Mouse (Mus musculus) liver, embryonic 14.5 days (tissue): Measurements from ENCODE around the gene Inpp5a. TPM values are rescaled to one million over a fixed set of nuclear protein-coding genes. Genes with fewer than 3 reads are reported as not detected.
A peak's percentile ranks its signal among the peaks of the same experiment; 100 is the strongest.

Experiments used
- ATAC-seq: fragments of 200-750 bp; cut with Nextera tagmentation; 2 replicates; pipeline ENCODE4 v1.8.0; 2017; ENCODE audit warnings: moderate number of reproducible peaks, mild to moderate bottlenecking, moderate library complexity; ENCODE audit not compliant: insufficient read depth
- DNase-seq, 3 experiments: peaks; one replicate each; pipeline ENCODE4 v3.0.0-alpha.2; 2012 to 2013; ENCODE audit warnings: low read depth in 3 of 3, low spot score in 3 of 3
- H3K27ac ChIP-seq: fragments of 300-500 bp; sonication (generic); 2 replicates; pipeline ENCODE4 v1.5.1; 2014; ENCODE audit warnings: moderate library complexity, mild to moderate bottlenecking, control low read depth, inconsistent platforms
- H3K27me3 ChIP-seq: fragments of 300-500 bp; sonication (generic); 2 replicates; pipeline ENCODE4 v1.6.1; 2014; ENCODE audit warnings: mild to moderate bottlenecking, low read length, moderate library complexity; ENCODE audit not compliant: control insufficient read depth, insufficient read depth
- H3K36me3 ChIP-seq: fragments of 300-500 bp; sonication (generic); replicated peaks from 2 replicates; pipeline ENCODE4 v1.6.1; 2014; ENCODE audit warnings: low read depth; ENCODE audit not compliant: control insufficient read depth, insufficient read depth
- H3K4me1 ChIP-seq, 2 experiments: fragments of 200-500 bp in 1 of 2; fragments of 300-500 bp in 1 of 2; sonication (generic) in 1 of 2; replicated peaks; 2 replicates each; pipeline ENCODE4 v1.6.1; 2012 to 2014; ENCODE audit warnings: antibody characterized with exemption in 1 of 2, inconsistent platforms in 1 of 2, low read length in 1 of 2; ENCODE audit not compliant: control insufficient read depth in 2 of 2, insufficient read depth in 2 of 2
- H3K4me2 ChIP-seq: fragments of 300-500 bp; sonication (generic); 2 replicates; pipeline ENCODE4 v1.6.1; 2014; ENCODE audit warnings: low read depth, mild to moderate bottlenecking, control low read depth, moderate library complexity
- H3K4me3 ChIP-seq, 2 experiments: fragments of 200-500 bp in 1 of 2; fragments of 300-500 bp in 1 of 2; sonication (generic) in 1 of 2; 2 replicates each; pipeline ENCODE4 v1.5.1; 2012 to 2014; ENCODE audit warnings: low read depth in 2 of 2, low read length in 2 of 2, mild to moderate bottlenecking in 2 of 2, control low read depth in 1 of 2, inconsistent platforms in 1 of 2, moderate library complexity in 1 of 2; ENCODE audit not compliant: insufficient read depth in 1 of 2
- H3K9ac ChIP-seq: fragments of 300-500 bp; sonication (generic); replicated peaks from 2 replicates; pipeline ENCODE4 v1.6.1; 2014; ENCODE audit warnings: mild to moderate bottlenecking, control low read depth, moderate library complexity
- H3K9me3 ChIP-seq: fragments of 300-500 bp; sonication (generic); 2 replicates; pipeline ENCODE4 v1.6.1; 2016; ENCODE audit warnings: low read length, mixed read lengths; ENCODE audit not compliant: control insufficient read depth
- CTCF ChIP-seq: IDR thresholded peaks from 2 replicates; pipeline ENCODE4 v1.5.1; 2016; ENCODE audit warnings: antibody characterized with exemption, low read depth, control low read depth
- EP300 ChIP-seq: IDR thresholded peaks from 2 replicates; pipeline ENCODE4 v1.6.1; 2016; ENCODE audit warnings: antibody characterized with exemption, low read depth
- whole genome bisulfite sequencing: fragments of 180-500 bp; shearing (Covaris S2); extraction: QIAGEN DNeasy Blood & Tissue Kit; methylation state at CpG from one replicate; pipeline ENCODE4 v1.1.7; 2014; ENCODE audit not compliant: insufficient replicate concordance; 5-methylcytosine and 5-hydroxymethylcytosine counted together
- polyA plus RNA-seq, 2 experiments: library from polyadenylated mRNA; depleted of rRNA in 1 of 2; stranded (reverse) in 1 of 2; unstranded in 1 of 2; fragments of >200 nt; fragmentation: Nextera tagmentation in 1 of 2; extraction: Ambion mirVana in 1 of 2; gene quantifications; 2 replicates each; pipeline versions ENCODE4 v1.2.1 to v1.2.3; 2012 to 2014

Gene Inpp5a
- polyA plus RNA-seq, 2 experiments, result 2.4 to 3.5 TPM

DNA sequence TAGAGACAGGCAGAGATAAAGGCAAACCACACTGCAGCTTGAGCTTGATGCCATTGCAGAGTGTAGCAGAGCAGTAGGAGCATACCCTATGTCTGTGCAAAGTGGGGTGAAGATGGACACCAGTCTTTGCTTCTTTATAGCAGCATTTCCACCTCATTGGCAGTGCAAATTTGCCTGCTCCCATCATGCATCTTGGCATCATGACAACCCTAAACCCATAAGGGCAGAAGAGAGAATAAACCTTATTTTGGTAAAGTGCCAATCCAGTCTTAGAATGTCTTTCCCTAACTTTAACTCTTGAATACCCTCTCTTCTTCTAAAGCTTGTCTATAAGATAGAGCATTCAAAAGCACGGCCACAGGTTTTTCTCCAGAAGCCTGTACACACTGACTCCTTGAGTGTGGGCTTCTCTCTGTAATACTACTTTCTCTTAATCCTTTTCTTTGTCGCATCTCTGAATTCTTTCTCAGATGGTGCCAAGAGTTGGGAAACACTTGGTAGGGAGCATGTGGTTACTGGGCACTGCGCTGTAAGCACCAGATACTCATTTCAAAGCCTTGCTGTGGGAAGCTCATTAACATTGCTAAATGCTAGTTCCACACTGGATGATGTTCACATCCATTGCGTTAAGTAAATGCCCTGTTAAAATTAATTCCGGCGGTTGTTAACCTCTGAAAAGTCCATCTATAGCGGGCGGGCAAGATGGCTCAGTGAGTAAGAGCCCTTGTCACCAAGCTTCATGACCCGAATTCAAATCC lies 1.8 kb upstream of the Inpp5a start:
- Histone ChIP-seq H3K4me2 (no peak overlapping the region), H3K9me3 (no peaks in the 10 kb centered on the region), H3K27me3 (no peaks in the 10 kb centered on the region), H3K9ac (no peak overlapping the region), H3K4me1 (peaks cover 3 to 12% of the 10 kb centered on the region in 2 experiments; a peak in 3 of 4 replicates), H3K27ac (no peak overlapping the region), H3K36me3 (no peaks in the 10 kb centered on the region), H3K4me3 (no peak overlapping the region)
- 78% methylated on average over 9 of the region's 9 CpGs for WGBS
- TF ChIP-seq CTCF (no peak), EP300 (no peak)
- DNase-seq (no peak), ATAC-seq (no peak)

DNA sequence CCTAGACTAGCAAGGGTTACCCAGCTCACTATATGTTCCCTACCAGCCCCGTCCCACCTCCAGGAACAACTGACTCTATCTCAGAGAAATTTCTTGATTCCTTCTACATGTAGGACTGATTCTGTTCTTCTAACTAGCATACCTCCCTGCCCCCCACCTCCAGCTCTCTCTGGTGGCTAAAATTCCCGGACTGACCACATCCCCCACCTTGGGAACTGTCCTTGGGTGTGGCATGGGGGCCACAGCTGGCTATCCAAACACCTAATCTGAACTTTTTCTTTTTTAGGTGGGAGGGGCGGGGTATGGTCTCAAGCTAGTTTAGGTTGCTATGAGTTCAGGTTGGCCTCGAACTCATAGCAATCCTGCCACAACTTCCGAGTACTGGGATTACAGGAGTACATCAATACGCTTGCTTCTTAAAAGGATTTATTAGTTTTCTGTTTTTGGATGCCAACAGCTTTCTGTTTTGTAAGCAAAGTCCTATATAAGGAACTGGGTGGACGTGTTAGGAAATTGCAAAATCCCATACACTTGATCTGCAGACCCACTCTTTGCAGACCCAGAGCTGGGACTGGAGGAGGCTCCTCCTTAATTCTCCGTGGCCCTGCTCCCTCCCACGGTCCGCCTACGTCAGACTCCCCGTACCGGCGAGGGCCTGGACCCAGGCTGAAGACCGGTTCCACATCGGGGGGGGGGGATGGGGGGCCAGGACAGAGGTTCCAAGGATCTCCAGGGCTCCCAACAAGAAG lies 814 bp upstream of the Inpp5a start:
- peak overlapping the region; percentile 91 for H3K4me2 ChIP-seq
- H3K27me3 ChIP-seq, result no peaks in the 10 kb centered on the region
- H3K27ac ChIP-seq, result no peak overlapping the region
- H3K9me3 ChIP-seq, result no peaks in the 10 kb centered on the region
- H3K4me1 ChIP-seq, result peaks cover 3 to 12% of the 10 kb centered on the region in 2 experiments; a peak in 3 of 4 replicates
- 14% methylated on average over 16 of the region's 16 CpGs for WGBS
- H3K36me3 ChIP-seq, result no peaks in the 10 kb centered on the region
- H3K4me3 ChIP-seq, result peak overlapping the region; percentile 65 to 73
- peak overlapping the region; percentile 70 for H3K9ac ChIP-seq
- no peak for TF ChIP-seq CTCF
- TF ChIP-seq EP300, result no peak
- DNase-seq (no peak), ATAC-seq (peak; percentile 62)

DNA sequence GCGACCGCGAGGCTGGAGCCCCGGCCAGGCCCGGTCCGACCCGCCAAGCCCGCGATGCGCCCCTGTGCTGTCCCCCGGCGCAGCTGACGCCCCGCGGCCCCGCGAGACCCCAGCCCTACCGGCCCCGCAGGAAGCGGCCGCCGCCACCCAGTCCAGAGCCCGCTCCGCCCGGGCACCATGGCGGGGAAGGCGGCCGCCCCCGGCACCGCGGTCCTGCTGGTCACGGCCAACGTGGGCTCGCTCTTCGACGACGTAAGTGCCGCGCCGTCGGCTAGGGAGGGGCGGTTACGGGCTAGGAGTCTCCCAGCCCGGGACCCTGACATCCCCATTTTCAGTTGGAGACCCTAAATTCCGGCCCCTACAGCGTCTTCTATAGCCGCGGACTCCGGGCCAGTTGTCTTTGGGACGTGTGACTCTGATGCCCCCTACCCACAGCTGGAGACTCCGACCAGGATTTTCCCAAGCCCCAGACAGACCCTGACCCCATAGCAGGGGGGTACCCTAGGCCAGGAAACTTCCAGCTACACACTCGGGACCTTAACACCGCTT lies 378 bp downstream of the Inpp5a start:
- no peaks in the 10 kb centered on the region for H3K9me3 ChIP-seq
- no peak for DNase-seq
- peaks cover 3 to 10% of the 10 kb centered on the region in 2 experiments; a peak in 3 of 4 replicates for H3K4me1 ChIP-seq
- peak overlapping the region; percentile 57 to 73 for H3K4me3 ChIP-seq
- peak overlapping the region; percentile 91 for H3K4me2 ChIP-seq
- peak overlapping the region; percentile 80 for H3K9ac ChIP-seq
- peak; percentile 12 for ATAC-seq
- H3K27ac ChIP-seq, result no peak overlapping the region
- WGBS, result under 1% methylated on average over 53 of the region's 53 CpGs
- H3K27me3 ChIP-seq, result no peaks in the 10 kb centered on the region
- no peak for TF ChIP-seq EP300
- TF ChIP-seq CTCF, result no peak
- H3K36me3 ChIP-seq, result no peaks in the 10 kb centered on the region

DNA sequence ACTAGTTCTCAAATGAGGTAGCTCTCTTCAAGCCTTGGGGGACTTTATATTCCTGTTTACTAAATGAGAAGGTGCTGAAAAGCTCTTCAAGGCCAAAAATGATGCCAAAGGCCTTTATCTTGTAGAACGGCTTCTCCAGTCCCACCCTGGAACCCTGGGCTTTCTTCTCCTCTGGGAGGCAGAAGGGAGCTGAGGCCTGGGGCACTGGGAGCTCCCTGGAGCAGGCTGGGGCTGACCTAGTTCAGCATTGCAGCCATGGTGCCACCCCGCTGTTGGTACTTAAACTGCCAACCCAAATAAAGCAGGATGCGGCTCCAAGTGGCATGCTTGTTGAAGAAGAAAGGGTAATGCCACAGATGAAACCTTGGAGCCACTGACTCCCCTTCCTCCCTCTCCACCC lies 1.5 kb downstream of the Inpp5a start:
- no peak overlapping the region for H3K9ac ChIP-seq
- WGBS, result 86% methylated on average over 3 of the region's 3 CpGs

DNA sequence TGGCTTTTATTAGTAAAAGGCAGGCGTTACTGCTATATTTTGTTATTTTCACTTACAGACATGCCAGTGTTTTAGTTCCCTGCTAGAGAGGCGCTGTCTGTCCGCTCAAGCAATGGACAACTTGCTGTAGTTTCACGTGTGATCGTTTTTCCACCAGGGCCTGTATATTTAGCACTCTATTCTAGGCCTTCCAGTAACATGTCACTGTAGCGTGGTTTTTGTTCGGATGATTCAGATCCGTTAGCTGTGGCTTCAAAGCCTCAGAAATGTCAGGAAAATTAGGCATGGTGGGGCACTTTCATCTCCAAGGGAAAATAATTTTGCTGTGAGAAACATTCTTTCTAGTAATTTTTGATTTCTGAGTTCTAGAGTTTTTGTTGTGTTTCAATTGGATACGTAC lies 2.0 kb downstream of the Inpp5a start:
- Histone ChIP-seq H3K4me2 (no peak overlapping the region), H3K27me3 (no peaks in the 10 kb centered on the region), H3K4me3 (no peak overlapping the region), H3K9ac (no peak overlapping the region), H3K4me1 (peaks cover 3 to 10% of the 10 kb centered on the region in 2 experiments; a peak in 3 of 4 replicates), H3K36me3 (no peaks in the 10 kb centered on the region), H3K9me3 (no peaks in the 10 kb centered on the region), H3K27ac (no peak overlapping the region)
- no peak for TF ChIP-seq CTCF
- TF ChIP-seq EP300, result no peak
- no peak for DNase-seq
- WGBS, result 76% methylated on average over 9 of the region's 9 CpGs
- ATAC-seq, result no peak

More for the DNA sequence above, 1.5 kb downstream of the Inpp5a start:
- H3K4me2 ChIP-seq, result peak overlapping the region; percentile 91
- TF ChIP-seq CTCF, result no peak
- no peak for TF ChIP-seq EP300
- H3K27me3 ChIP-seq, result no peaks in the 10 kb centered on the region
- DNase-seq, result no peak
- H3K4me1 ChIP-seq, result peaks cover 3 to 10% of the 10 kb centered on the region in 2 experiments; a peak in 3 of 4 replicates
- no peak for ATAC-seq
- no peak overlapping the region for H3K27ac ChIP-seq
- H3K36me3 ChIP-seq, result no peaks in the 10 kb centered on the region
- H3K9me3 ChIP-seq, result no peaks in the 10 kb centered on the region
- H3K4me3 ChIP-seq, result no peak overlapping the region
